Mouse (Mus musculus): Measurements from ENCODE around the gene Meox2. TPM values are rescaled to one million over a fixed set of nuclear protein-coding genes. Genes with fewer than 3 reads are reported as not detected.
A peak's percentile ranks its signal among the peaks of the same experiment; 100 is the strongest.

Meox2 gene
- polyA plus RNA-seq, 1 experiment from 2014 or later, result 0.49 TPM

- ATAC-seq (ENCODE audit: low FRiP score, low TSS enrichment) (no peak), DNase-seq (peak; percentile 12)
- Histone ChIP-seq H3K4me3 (replicated peaks; ENCODE audit: low read depth, low read length) (no peak overlapping the region), H3K36me3 (ENCODE audit: control insufficient read depth, insufficient read depth, low read length) (no peaks in the 10 kb centered on the region), H3K27me3 (ENCODE audit: control insufficient read depth, insufficient read depth, low read length) (no peaks in the 10 kb centered on the region), H3K27ac (replicated peaks; ENCODE audit: low read depth, low read length) (no peak overlapping the region), H3K4me1 (ENCODE audit: control insufficient read depth, insufficient read depth, low read length) (no peaks in the 10 kb centered on the region), H3K4me2 (ENCODE audit: low read length) (no peak overlapping the region), H3K9me3 (ENCODE audit: control insufficient read depth, low read length) (no peaks in the 10 kb centered on the region), H3K9ac (replicated peaks; ENCODE audit: low read length) (no peak overlapping the region)
- WGBS, result 77% methylated on average over 5 of the region's 5 CpGs
Measured at GRCm38 (mm10) chr12:37188940-37189488, 80.7 kb downstream of the Meox2 start.

Other genes with a start within 250 kb of the Meox2 start
- gene Agmo, start 133.1 kb downstream of the Meox2 start, polyA plus RNA-seq (2014; fragmentation: Nextera tagmentation; extraction: Ambion mirVana), result 0.47 and 0.63 TPM in 2 replicates

Data from midbrain, embryonic 14.5 days (tissue).